Mouse (Mus musculus) kidney, postnatal 0 days (tissue): ENCODE measurements around the gene Git1. TPM values are rescaled to one million over a fixed set of nuclear protein-coding genes. Genes with fewer than 3 reads are reported as not detected.
A peak's percentile ranks its signal among the peaks of the same experiment; 100 is the strongest.

Experiments
- ATAC-seq: fragments of 200-750 bp; cut with Nextera tagmentation; replicated peaks from 2 replicates; pipeline ENCODE4 v1.8.0; 2017; ENCODE audit warnings: low read depth, moderate number of reproducible peaks, moderate TSS enrichment, moderate library complexity; ENCODE audit not compliant: low FRiP score
- DNase-seq: peaks from one replicate; pipeline ENCODE4 v3.0.0-alpha.2; 2016; ENCODE audit warnings: low spot score
- H3K27ac ChIP-seq: fragments of 300-500 bp; sonication (generic); 2 replicates; pipeline ENCODE4 v1.5.1; 2014; ENCODE audit warnings: mild to moderate bottlenecking
- H3K27me3 ChIP-seq: fragments of 300-500 bp; sonication (generic); 2 replicates; pipeline ENCODE4 v1.6.1; 2014; ENCODE audit warnings: low read length, mixed read lengths; ENCODE audit not compliant: insufficient read depth
- H3K36me3 ChIP-seq: fragments of 300-500 bp; sonication (generic); 2 replicates; pipeline ENCODE4 v1.6.1; 2014; ENCODE audit warnings: low read length, mixed read lengths; ENCODE audit not compliant: insufficient read depth
- H3K4me1 ChIP-seq: fragments of 300-500 bp; sonication (generic); replicated peaks from 2 replicates; pipeline ENCODE4 v1.6.1; 2014; ENCODE audit warnings: antibody characterized with exemption, low read length, mixed read lengths; ENCODE audit not compliant: insufficient read depth
- H3K4me2 ChIP-seq: fragments of 300-500 bp; sonication (generic); 2 replicates; pipeline ENCODE4 v1.6.1; 2014; ENCODE audit warnings: mild to moderate bottlenecking, low read length, moderate library complexity, mixed read lengths
- H3K4me3 ChIP-seq: fragments of 300-500 bp; sonication (generic); replicated peaks from 2 replicates; pipeline ENCODE4 v1.5.1; 2014; ENCODE audit warnings: low read depth, low read length
- H3K9ac ChIP-seq: fragments of 300-500 bp; sonication (generic); 2 replicates; pipeline ENCODE4 v1.6.1; 2014; ENCODE audit warnings: low read depth, low read length
- H3K9me3 ChIP-seq: fragments of 300-500 bp; sonication (generic); replicated peaks from 2 replicates; pipeline ENCODE4 v1.6.1; 2016; ENCODE audit warnings: low read length, inconsistent platforms, mixed read lengths
- CTCF ChIP-seq: IDR thresholded peaks from 2 replicates; pipeline ENCODE4 v1.5.1; 2016; ENCODE audit warnings: antibody characterized with exemption, low read depth, mild to moderate bottlenecking, moderate library complexity
- WGBS: fragments of 180-500 bp; shearing (Covaris S2); extraction: QIAGEN DNeasy Blood & Tissue Kit; methylation state at CpG from one replicate; pipeline ENCODE4 v1.1.7; 2014; 5-methylcytosine and 5-hydroxymethylcytosine counted together
- polyA plus RNA-seq: library from polyadenylated mRNA; unstranded; fragments of >200 nt; fragmentation: Nextera tagmentation; extraction: Ambion mirVana; gene quantifications from 2 replicates; pipeline ENCODE4 v1.2.1, GENCODE M21; 2015

The Git1 gene
- polyA plus RNA-seq, 1 experiment from 2014 or later = 11.3 TPM

- Histone ChIP-seq H3K36me3 (no peaks in the 10 kb centered on the region), H3K4me1 (no peaks in the 10 kb centered on the region; the same call in 1 of the 2 replicates), H3K4me2 (no peak overlapping the region), H3K9me3 (no peaks in the 10 kb centered on the region), H3K27ac (no peak overlapping the region), H3K4me3 (no peak overlapping the region), H3K9ac (no peak overlapping the region), H3K27me3 (0 out of 2 replicates have a peak, but pooled peaks cover 3% of the 10 kb centered on the region)
- WGBS = 88% methylated on average over 16 of the region's 16 CpGs
- no peak for TF ChIP-seq CTCF
- no peak for ATAC-seq
- DNase-seq = no peak
These were observed 20.6 kb upstream of the Git1 start for GRCm38 (mm10) chr11:77472775-77473174.

GRCm38 (mm10) chr11:77476216-77476615 is 17.1 kb upstream of the Git1 start:
- H3K9ac ChIP-seq = no peak overlapping the region
- H3K4me2 ChIP-seq = no peak overlapping the region
- no peak overlapping the region for H3K4me3 ChIP-seq
- peak overlapping the region; percentile 78 for H3K27ac ChIP-seq
- H3K9me3 ChIP-seq = no peaks in the 10 kb centered on the region
- H3K27me3 ChIP-seq = no peaks in the 10 kb centered on the region
- ATAC-seq (no peak), DNase-seq (no peak)
- 91% methylated on average over 14 of the region's 14 CpGs for WGBS
- no peaks in the 10 kb centered on the region for H3K36me3 ChIP-seq
- no peak for TF ChIP-seq CTCF
- H3K4me1 ChIP-seq = no peaks in the 10 kb centered on the region

GRCm38 (mm10) chr11:77476895-77477294 is 16.5 kb upstream of the Git1 start:
- Histone ChIP-seq H3K27ac (peak overlapping the region; percentile 78), H3K4me1 (no peaks in the 10 kb centered on the region), H3K4me2 (no peak overlapping the region), H3K27me3 (no peaks in the 10 kb centered on the region), H3K9me3 (no peaks in the 10 kb centered on the region), H3K4me3 (no peak overlapping the region), H3K36me3 (no peaks in the 10 kb centered on the region), H3K9ac (no peak overlapping the region)
- WGBS = 85% methylated on average over 6 of the region's 6 CpGs
- TF ChIP-seq CTCF = no peak
- peak; percentile 56 for ATAC-seq
- no peak for DNase-seq

- no peaks in the 10 kb centered on the region for H3K36me3 ChIP-seq
- no peak for TF ChIP-seq CTCF
- H3K27ac ChIP-seq = no peak overlapping the region
- no peaks in the 10 kb centered on the region for H3K27me3 ChIP-seq
- H3K4me3 ChIP-seq = no peak overlapping the region
- H3K9me3 ChIP-seq = no peaks in the 10 kb centered on the region
- H3K9ac ChIP-seq = no peak overlapping the region
- H3K4me1 ChIP-seq = no peaks in the 10 kb centered on the region; the same call in 1 of the 2 replicates
- DNase-seq = no peak
- 54% methylated on average over 3 of the region's 3 CpGs for WGBS
- no peak overlapping the region for H3K4me2 ChIP-seq
- no peak for ATAC-seq
These were observed 10.3 kb upstream of the Git1 start for GRCm38 (mm10) chr11:77483043-77483442.

GRCm38 (mm10) chr11:77483510-77484255 is 9.7 kb upstream of the Git1 start:
- TF ChIP-seq CTCF = no peak
- no peaks in the 10 kb centered on the region for H3K9me3 ChIP-seq
- 65% methylated on average over 11 of the region's 11 CpGs for WGBS
- H3K4me3 ChIP-seq = no peak overlapping the region
- no peak for DNase-seq
- no peak overlapping the region for H3K4me2 ChIP-seq
- no peak for ATAC-seq
- H3K27me3 ChIP-seq = no peaks in the 10 kb centered on the region
- H3K36me3 ChIP-seq = no peaks in the 10 kb centered on the region
- peaks cover 3% of the 10 kb centered on the region for H3K4me1 ChIP-seq
- no peak overlapping the region for H3K9ac ChIP-seq
- no peak overlapping the region for H3K27ac ChIP-seq

GRCm38 (mm10) chr11:77485229-77485628 is 8.1 kb upstream of the Git1 start:
- Histone ChIP-seq H3K27ac (no peak overlapping the region), H3K27me3 (no peaks in the 10 kb centered on the region), H3K4me1 (peaks cover 12% of the 10 kb centered on the region), H3K4me2 (no peak overlapping the region), H3K9ac (no peak overlapping the region), H3K4me3 (no peak overlapping the region), H3K9me3 (no peaks in the 10 kb centered on the region), H3K36me3 (no peaks in the 10 kb centered on the region)
- 38% methylated on average over 6 of the region's 6 CpGs for WGBS
- TF ChIP-seq CTCF = no peak
- DNase-seq (no peak), ATAC-seq (no peak)
